Mouse (Mus musculus): Measurements from ENCODE around the gene Lin7b. TPM values are rescaled to one million over a fixed set of nuclear protein-coding genes. Genes with fewer than 3 reads are reported as not detected.

The Lin7b gene
- polyA plus RNA-seq, 1 experiment, result 4.1 TPM

GRCm38 (mm10) chr7:45325800-45326199 lies 44.6 kb downstream of the Lin7b start:
- no peak for TF ChIP-seq FLI1 (IDR thresholded peaks at IDR 0.05; ENCODE audit: low read length)
- TF ChIP-seq GATA1 (IDR thresholded peaks at IDR 0.05; ENCODE audit: borderline replicate concordance, low read length), result no peak
- Histone ChIP-seq H3K9me3 (peaks cover 47% of the 10 kb centered on the region), H3K36me3 (replicated peaks; ENCODE audit: low read length) (peaks cover 13% of the 10 kb centered on the region), H3K4me3 (replicated peaks) (no peak overlapping the region), H3K27me3 (replicated peaks) (peaks cover 36% of the 10 kb centered on the region), H3K4me1 (no peaks in the 10 kb centered on the region)

GRCm38 (mm10) chr7:45323069-45323468 lies 47.3 kb downstream of the Lin7b start:
- H3K4me3 ChIP-seq (replicated peaks), result no peak overlapping the region
- no peak for TF ChIP-seq FLI1 (IDR thresholded peaks at IDR 0.05; ENCODE audit: low read length)
- peaks cover 13% of the 10 kb centered on the region for H3K36me3 ChIP-seq (replicated peaks; ENCODE audit: low read length)
- peaks cover 47% of the 10 kb centered on the region for H3K9me3 ChIP-seq
- peaks cover 49% of the 10 kb centered on the region for H3K27me3 ChIP-seq (replicated peaks)
- no peaks in the 10 kb centered on the region for H3K4me1 ChIP-seq

GRCm38 (mm10) chr7:45322245-45322644 lies 48.1 kb downstream of the Lin7b start:
- Histone ChIP-seq H3K9me3 (peaks cover 41% of the 10 kb centered on the region), H3K36me3 (replicated peaks; ENCODE audit: low read length) (peaks cover 13% of the 10 kb centered on the region), H3K4me1 (no peaks in the 10 kb centered on the region), H3K27me3 (replicated peaks) (peaks cover 49% of the 10 kb centered on the region), H3K4me3 (replicated peaks) (no peak overlapping the region)
- TF ChIP-seq FLI1 (IDR thresholded peaks at IDR 0.05; ENCODE audit: low read length), result no peak
- no peak for TF ChIP-seq GATA1 (IDR thresholded peaks at IDR 0.05; ENCODE audit: borderline replicate concordance, low read length)

Other genes starting within 250 kb of the Lin7b start
- gene Rps11, start 246.1 kb downstream of the Lin7b start, polyA plus RNA-seq (2012; ENCODE audit: insufficient read depth, low replicate concordance), result 39.7 and 217 TPM in 2 replicates
- gene Rpl13a, start 241.8 kb downstream of the Lin7b start, polyA plus RNA-seq (2012; ENCODE audit: insufficient read depth, low replicate concordance), result 3,981 and 5,869 TPM in 2 replicates
- 2.1 and 9.4 TPM in 2 replicates for gene Gm45713, start 234.4 kb downstream of the Lin7b start, polyA plus RNA-seq (2012; ENCODE audit: insufficient read depth, low replicate concordance)
- 78.6 and 81.1 TPM in 2 replicates for gene Flt3l, start 234.2 kb downstream of the Lin7b start, polyA plus RNA-seq (2012; ENCODE audit: insufficient read depth, low replicate concordance)
- 35.3 and 64.9 TPM in 2 replicates for gene Pih1d1, start 216.3 kb downstream of the Lin7b start, polyA plus RNA-seq (2012; ENCODE audit: insufficient read depth, low replicate concordance)
- gene Aldh16a1, start 216.0 kb downstream of the Lin7b start, polyA plus RNA-seq (2012; ENCODE audit: insufficient read depth, low replicate concordance), result 56.7 and 76.4 TPM in 2 replicates
- 0.06 TPM in 1 of 2 replicates, not detected in the other for gene Slc17a7, start 206.6 kb downstream of the Lin7b start, polyA plus RNA-seq (2012; ENCODE audit: insufficient read depth, low replicate concordance)
- gene Gfy, start 191.0 kb downstream of the Lin7b start, polyA plus RNA-seq (2012; ENCODE audit: insufficient read depth, low replicate concordance), result not detected in 2 replicates
- not detected in 2 replicates for gene Pth2, start 189.6 kb downstream of the Lin7b start, polyA plus RNA-seq (2012; ENCODE audit: insufficient read depth, low replicate concordance)
- not detected in 2 replicates for gene Ccdc155, start 165.7 kb downstream of the Lin7b start, polyA plus RNA-seq (2012; ENCODE audit: insufficient read depth, low replicate concordance)
- gene Dkkl1, start 158.4 kb downstream of the Lin7b start, polyA plus RNA-seq (2012; ENCODE audit: insufficient read depth, low replicate concordance), result 0.60 TPM in 1 of 2 replicates, not detected in the other
- not detected in 2 replicates for gene Tead2, start 154.8 kb downstream of the Lin7b start, polyA plus RNA-seq (2012; ENCODE audit: insufficient read depth, low replicate concordance)
- gene Cd37, start 131.5 kb downstream of the Lin7b start, polyA plus RNA-seq (2012; ENCODE audit: insufficient read depth, low replicate concordance), result 212 and 263 TPM in 2 replicates
- not detected in 2 replicates for gene Slc6a16, start 129.5 kb downstream of the Lin7b start, polyA plus RNA-seq (2012; ENCODE audit: insufficient read depth, low replicate concordance)
- not detected in 2 replicates for gene Slc6a21, start 93.1 kb downstream of the Lin7b start, polyA plus RNA-seq (2012; ENCODE audit: insufficient read depth, low replicate concordance)
- gene Trpm4, start 36.8 kb downstream of the Lin7b start, polyA plus RNA-seq (2012; ENCODE audit: insufficient read depth, low replicate concordance), result 7.6 TPM in 1 of 2 replicates, not detected in the other
- not detected in 2 replicates for gene Hrc, start 35.3 kb downstream of the Lin7b start, polyA plus RNA-seq (2012; ENCODE audit: insufficient read depth, low replicate concordance)
- 0.79 TPM in 1 of 2 replicates, not detected in the other for gene Ppfia3, start 3.6 kb downstream of the Lin7b start, polyA plus RNA-seq (2012; ENCODE audit: insufficient read depth, low replicate concordance)
- 154 and 515 TPM in 2 replicates for gene Snrnp70, start 25.2 kb upstream of the Lin7b start, polyA plus RNA-seq (2012; ENCODE audit: insufficient read depth, low replicate concordance)
- gene Kcna7, start 35.1 kb upstream of the Lin7b start, polyA plus RNA-seq (2012; ENCODE audit: insufficient read depth, low replicate concordance), result not detected in 2 replicates
- not detected in 2 replicates for gene Ntf5, start 43.1 kb upstream of the Lin7b start, polyA plus RNA-seq (2012; ENCODE audit: insufficient read depth, low replicate concordance)
- not detected in 2 replicates for gene Lhb, start 50.2 kb upstream of the Lin7b start, polyA plus RNA-seq (2012; ENCODE audit: insufficient read depth, low replicate concordance)
- 33.8 and 44.5 TPM in 2 replicates for gene Gys1, start 64.3 kb upstream of the Lin7b start, polyA plus RNA-seq (2012; ENCODE audit: insufficient read depth, low replicate concordance)
- 90.5 and 244 TPM in 2 replicates for gene Ruvbl2, start 67.5 kb upstream of the Lin7b start, polyA plus RNA-seq (2012; ENCODE audit: insufficient read depth, low replicate concordance)
- gene Ftl1, start 89.3 kb upstream of the Lin7b start, polyA plus RNA-seq (2012; ENCODE audit: insufficient read depth, low replicate concordance), result 24,502 and 30,989 TPM in 2 replicates
- 502 and 597 TPM in 2 replicates for gene Bax, start 96.3 kb upstream of the Lin7b start, polyA plus RNA-seq (2012; ENCODE audit: insufficient read depth, low replicate concordance)
- gene Tulp2, start 111.3 kb upstream of the Lin7b start, polyA plus RNA-seq (2012; ENCODE audit: insufficient read depth, low replicate concordance), result not detected in 2 replicates
- gene Gm45808, start 116.2 kb upstream of the Lin7b start, polyA plus RNA-seq (2012; ENCODE audit: insufficient read depth, low replicate concordance), result not detected in 2 replicates
- 0.23 and 0.70 TPM in 2 replicates for gene Dhdh, start 118.2 kb upstream of the Lin7b start, polyA plus RNA-seq (2012; ENCODE audit: insufficient read depth, low replicate concordance)
- 504 and 892 TPM in 2 replicates for gene Nucb1, start 139.8 kb upstream of the Lin7b start, polyA plus RNA-seq (2012; ENCODE audit: insufficient read depth, low replicate concordance)
- gene Ppp1r15a, start 155.7 kb upstream of the Lin7b start, polyA plus RNA-seq (2012; ENCODE audit: insufficient read depth, low replicate concordance), result 361 and 818 TPM in 2 replicates
- 2.9 and 16.4 TPM in 2 replicates for gene Plekha4, start 155.7 kb upstream of the Lin7b start, polyA plus RNA-seq (2012; ENCODE audit: insufficient read depth, low replicate concordance)
- gene Hsd17b14, start 184.3 kb upstream of the Lin7b start, polyA plus RNA-seq (2012; ENCODE audit: insufficient read depth, low replicate concordance), result 4.9 and 6.8 TPM in 2 replicates
- gene Bcat2, start 199.6 kb upstream of the Lin7b start, polyA plus RNA-seq (2012; ENCODE audit: insufficient read depth, low replicate concordance), result 20.6 and 56.4 TPM in 2 replicates
- not detected in 2 replicates for gene Fgf21, start 244.9 kb upstream of the Lin7b start, polyA plus RNA-seq (2012; ENCODE audit: insufficient read depth, low replicate concordance)
- gene Fut1, start 246.7 kb upstream of the Lin7b start, polyA plus RNA-seq (2012; ENCODE audit: insufficient read depth, low replicate concordance), result 1.1 TPM in 1 of 2 replicates, not detected in the other